Mouse (Mus musculus) left cerebral cortex, postnatal 36 days (tissue): ENCODE measurements at regions not wholly inside any gene's neighbourhood (a gene's known extent, or its start where the extent isn't known, plus 50 kb on each side); places are given as distances from the start of the nearest gene placed in this dataset.

Experiments
- DNase-seq, 2 experiments: peaks; one replicate each; pipeline ENCODE4 v3.0.0; 2021 to 2022; ENCODE audit warnings: low spot score in 2 of 2, mixed read lengths in 1 of 2
- intact Hi-C: fragments of 180-260 bp; cut with DNase I; formaldehyde crosslinking; loops from one replicate; pipeline ENCODE4 v1.15.1; 2025

- intact Hi-C loops = no loop called here
- no peak for DNase-seq
Measured at GRCm38 (mm10) chr4:66622650-66623394, 204.6 kb upstream of the Tlr4 start.

- intact Hi-C loops = no loop called here
- DNase-seq = no peak
Measured at GRCm38 (mm10) chr4:66618811-66619440, 208.5 kb upstream of the Tlr4 start.

DNA sequence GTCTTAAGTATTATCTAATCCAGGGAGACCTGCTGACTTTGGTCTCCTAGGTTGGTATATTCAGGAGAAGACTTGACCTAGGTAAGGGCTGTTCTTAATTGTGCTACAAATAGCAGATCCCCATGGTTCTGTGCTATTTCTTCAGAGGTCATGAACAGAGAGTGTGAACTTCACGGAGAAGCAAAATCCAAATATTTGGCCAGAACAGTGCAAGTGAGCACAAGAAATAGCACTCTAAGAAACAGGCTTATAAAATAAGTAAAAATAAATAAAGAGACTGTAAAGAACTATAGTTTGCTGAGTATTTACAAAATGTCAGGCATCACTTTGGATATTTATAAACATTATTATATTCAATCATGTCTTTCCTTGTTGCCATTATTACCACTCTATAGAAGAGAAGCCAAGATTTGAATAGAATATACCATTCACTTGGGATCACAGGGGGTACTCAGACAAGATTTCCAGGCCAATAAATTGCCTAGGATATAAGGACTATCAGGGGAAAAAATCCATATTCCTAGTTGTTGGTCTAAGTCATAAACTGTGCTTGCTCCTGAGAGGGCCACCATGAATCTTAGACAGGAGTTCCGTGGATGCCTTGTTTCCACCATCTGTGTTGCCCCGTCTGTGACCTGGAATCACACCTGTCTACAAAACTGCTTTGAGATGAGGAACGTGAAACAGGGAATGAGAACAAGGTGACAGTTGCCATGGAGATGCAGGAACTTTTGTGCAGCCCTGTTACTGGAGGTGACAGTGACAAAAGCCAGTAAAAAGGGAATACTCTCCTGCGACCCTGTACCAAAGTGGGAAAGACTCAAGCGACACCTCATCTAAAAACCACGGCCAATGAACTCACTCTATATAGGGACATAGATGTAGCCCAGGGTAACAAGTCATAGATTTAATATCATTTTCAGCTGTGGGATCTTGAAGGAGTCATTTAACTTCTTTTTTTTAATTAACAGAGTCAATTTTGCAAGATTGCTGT is 209.3 kb upstream of the Tlr4 start:
- DNase-seq = no peak
- intact Hi-C loops = no loop called here

DNA sequence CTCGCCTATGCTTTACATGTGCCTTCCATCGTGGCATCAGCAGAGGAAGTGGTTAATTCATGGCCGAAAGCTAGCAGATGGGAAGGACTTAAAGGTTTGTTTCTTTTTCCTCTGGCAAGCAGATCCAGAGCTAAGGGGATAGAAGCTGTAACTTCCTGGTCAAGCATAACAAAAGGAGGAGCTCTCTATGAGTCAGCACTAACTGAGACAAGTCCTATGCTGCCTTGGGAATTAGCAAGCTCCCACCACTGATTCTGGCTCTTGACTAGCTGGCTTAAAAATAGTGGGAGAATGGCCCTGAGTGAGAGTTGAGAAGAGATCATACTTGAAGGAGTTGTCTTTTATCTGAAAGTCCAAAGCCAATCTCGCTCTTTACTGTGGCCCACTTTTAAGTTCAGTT is 210.3 kb upstream of the Tlr4 start:
- intact Hi-C loops = no loop called here
- DNase-seq = no peak

DNA sequence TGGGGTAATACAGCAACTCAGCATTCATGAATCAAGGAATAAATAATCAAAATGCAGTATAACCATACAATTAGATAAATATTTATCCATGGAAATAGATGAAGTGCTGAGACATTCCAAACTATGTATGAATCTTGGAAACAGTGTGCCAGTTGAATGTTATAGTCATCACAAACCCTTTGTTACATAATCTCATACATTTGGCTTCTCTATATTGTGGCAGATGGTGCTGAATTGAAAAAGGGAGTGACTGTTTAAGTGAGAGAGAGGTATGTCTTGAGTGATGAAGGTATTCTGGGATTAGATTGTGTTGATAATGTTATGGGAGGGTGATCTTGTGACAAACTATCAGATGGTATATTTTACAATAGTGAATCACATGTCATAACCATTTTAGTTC is 200.4 kb upstream of the Astn2 start:
- DNase-seq = no peak
- intact Hi-C loops = no loop called here

- no peak for DNase-seq
- intact Hi-C loops = no loop called here
Measured at GRCm38 (mm10) chr4:66598737-66599136, 194.3 kb upstream of the Astn2 start.

DNA sequence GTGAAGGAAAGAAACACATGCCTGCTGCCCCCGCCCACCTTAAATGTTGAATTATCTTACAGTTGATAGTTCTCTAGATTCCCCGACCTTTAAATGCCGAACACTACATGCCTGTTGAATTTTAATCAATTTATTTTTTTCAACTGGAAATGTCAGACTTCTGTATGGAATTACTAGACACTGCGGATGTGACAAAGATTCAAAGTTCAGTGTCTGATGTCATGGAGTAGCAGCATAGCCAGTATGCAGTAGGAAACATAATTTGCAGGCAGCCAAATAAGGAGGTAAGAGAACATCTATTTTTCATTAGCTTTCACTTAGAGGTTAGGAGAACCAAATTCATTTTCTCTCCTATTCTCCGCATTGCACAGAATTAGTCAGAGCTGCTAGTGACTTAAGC is 182.2 kb upstream of the Astn2 start:
- intact Hi-C loops = no loop called here
- DNase-seq = no peak

DNA sequence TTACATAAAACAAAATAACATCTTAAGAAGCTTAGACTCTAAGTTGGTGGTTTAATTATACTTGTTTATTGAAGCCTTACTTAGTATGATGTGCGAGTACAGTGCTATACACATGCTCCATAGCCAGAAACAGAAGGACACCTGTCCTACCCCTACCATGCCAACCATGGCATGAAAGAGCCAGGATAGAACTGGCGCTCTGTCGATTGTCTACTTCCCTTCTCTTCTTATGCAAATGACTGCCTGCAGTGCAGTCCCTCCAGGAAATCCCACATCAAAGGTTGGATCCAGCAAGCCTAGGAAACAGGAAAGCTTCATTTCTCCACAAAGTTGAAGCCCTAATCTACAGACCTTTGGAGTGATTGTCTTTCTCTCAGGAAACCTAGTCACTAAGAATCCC is 181.8 kb upstream of the Astn2 start:
- intact Hi-C loops = no loop called here
- DNase-seq = no peak

DNA sequence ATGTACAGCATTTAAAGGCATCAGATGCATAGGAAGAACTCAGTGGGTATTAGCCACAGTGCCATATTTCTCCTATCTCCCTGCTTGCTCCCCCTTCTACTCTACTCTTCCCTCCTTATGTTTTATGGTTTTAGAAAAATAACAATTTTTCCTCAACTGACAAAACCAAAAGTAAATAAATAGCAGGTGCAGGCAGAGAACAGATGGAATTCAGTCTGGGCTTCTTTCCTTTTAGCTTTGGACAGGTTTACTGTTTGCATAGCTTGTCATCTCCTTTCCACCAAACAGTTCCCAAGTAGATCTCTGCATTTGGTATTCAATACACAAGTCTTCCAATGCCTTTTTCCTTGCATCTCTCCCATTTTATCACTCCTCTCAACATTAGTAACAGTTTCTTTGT is 152.5 kb upstream of the Astn2 start:
- intact Hi-C loops = no loop called here

GRCm38 (mm10) chr4:66550306-66551104 is 146.1 kb upstream of the Astn2 start:
- intact Hi-C loops = no loop called here
- DNase-seq = no peak

More for the DNA sequence above, 152.5 kb upstream of the Astn2 start:
- DNase-seq = no peak

- intact Hi-C loops = no loop called here
- DNase-seq = no peak
Measured at GRCm38 (mm10) chr4:66542833-66543436, 138.5 kb upstream of the Astn2 start.

DNA sequence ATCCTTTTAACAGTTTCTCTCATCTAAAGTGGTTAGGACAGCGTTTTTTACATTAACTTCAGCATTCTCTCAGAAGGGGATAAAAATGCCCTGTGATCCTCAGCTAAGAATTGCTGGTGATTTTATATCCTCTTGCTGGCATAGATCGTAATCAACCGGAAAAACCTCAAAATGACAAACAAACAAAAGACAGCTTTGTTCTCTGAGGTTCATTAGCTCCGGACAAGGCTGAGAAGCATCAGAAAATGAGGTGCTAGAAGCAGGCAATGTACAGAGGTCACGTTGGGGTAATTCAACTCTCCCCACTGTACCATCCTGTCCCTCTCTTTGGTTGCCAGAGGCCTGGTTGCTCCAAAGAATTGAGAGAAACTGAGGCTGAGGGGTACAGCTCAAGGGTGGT is 120.0 kb upstream of the Astn2 start:
- intact Hi-C loops = no loop called here
- DNase-seq = no peak

GRCm38 (mm10) chr4:66523886-66524245 is 119.5 kb upstream of the Astn2 start:
- DNase-seq = no peak
- intact Hi-C loops = no loop called here

- DNase-seq = peak; percentile 31 to 32
- intact Hi-C loops = no loop called here
Measured at GRCm38 (mm10) chr4:66523238-66523885, 119.0 kb upstream of the Astn2 start.

- intact Hi-C loops = no loop called here
- DNase-seq = no peak
Measured at GRCm38 (mm10) chr4:66522097-66522809, 117.8 kb upstream of the Astn2 start.

DNA sequence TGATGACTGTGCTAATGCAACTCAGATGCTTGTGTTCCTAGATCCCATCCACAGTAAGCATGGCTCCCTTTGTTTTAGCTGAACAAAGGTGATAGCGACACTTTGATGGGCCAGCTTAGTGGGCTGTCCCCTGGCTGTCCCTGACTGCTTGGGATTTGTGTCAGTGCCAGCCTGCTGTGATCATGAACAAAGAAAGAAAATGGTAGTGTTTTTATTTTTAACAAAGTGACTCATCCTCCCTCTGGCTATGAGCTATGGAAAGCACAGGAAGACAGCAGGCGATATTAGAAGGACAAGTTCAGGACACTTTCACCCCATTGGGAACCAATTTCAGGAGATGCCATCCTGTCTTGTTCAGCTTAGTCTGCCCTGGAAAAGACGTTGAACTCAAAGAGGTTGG is 116.4 kb upstream of the Astn2 start:
- peak in 1 of 2 experiments; percentile 4 for DNase-seq
- intact Hi-C loops = no loop called here

DNA sequence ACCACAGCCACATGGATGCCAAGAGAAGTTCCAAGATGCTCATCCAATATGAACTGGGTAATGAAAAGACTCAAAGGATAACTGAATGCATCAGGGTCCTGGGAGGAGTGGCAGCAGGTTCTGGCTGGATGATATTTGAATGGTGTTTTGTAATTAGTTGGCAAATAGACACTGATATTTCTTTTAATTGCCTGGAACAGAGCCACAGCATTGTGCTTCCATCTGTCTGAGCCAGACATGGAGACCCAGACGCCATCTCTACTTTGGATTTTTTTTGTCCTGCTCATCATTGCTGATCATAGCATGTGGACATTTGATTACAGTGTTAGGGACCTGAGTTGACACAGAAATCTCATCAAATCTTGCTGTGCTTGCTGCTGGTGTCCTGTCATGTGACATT is 111.4 kb upstream of the Astn2 start:
- DNase-seq = no peak
- intact Hi-C loops = no loop called here

- DNase-seq = no peak
- intact Hi-C loops = no loop called here
Measured at GRCm38 (mm10) chr4:66483496-66483895, 79.1 kb upstream of the Astn2 start.
